Mouse (Mus musculus): ENCODE results near the gene Klk5.

DNA sequence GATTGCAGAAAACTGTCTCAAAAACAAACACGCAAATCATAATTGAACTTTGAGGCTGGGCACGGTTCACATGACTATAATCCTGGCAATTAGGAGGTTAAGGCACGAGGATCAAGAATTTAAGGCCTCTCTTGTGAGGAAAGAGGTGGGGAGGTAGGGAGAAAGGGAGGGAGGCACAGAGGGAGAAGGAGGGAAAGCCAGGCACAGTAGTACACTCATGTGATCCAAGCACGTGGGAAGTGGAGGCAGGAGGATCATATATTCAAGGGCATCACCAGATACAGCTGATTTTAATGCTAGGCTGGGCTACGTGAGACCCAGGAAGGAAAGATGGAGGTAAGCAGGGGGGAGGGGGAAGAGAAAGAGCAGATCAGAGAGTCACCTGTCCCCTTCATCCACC, 49.6 kb downstream of the Klk5 start:
- no peak for TF ChIP-seq CTCF (IDR thresholded peaks at IDR 0.05; ENCODE audit: borderline replicate concordance, control insufficient read depth, extremely low read depth, insufficient read depth, low read length, poor library complexity)
- no peak for TF ChIP-seq POLR2A (IDR thresholded peaks at IDR 0.05; ENCODE audit: control insufficient read depth, extremely low read depth, insufficient read depth, low read length, poor library complexity)

Measured in thymus, adult 2 months (tissue).